Mouse (Mus musculus) CH12.LX (cell line): ENCODE data around the gene Gm11032. TPM values are rescaled to one million over a fixed set of nuclear protein-coding genes. Genes with fewer than 3 reads are reported as not detected.

ENCODE experiments used
- DNase-seq: peaks from one replicate; pipeline ENCODE4 v3.0.0-alpha.2; 2013; ENCODE audit errors: extremely low read depth
- H3K27ac ChIP-seq: 2 replicates; pipeline ENCODE4 v1.5.1; 2012; ENCODE audit warnings: low read depth, mild to moderate bottlenecking, control low read depth, moderate library complexity; ENCODE audit not compliant: insufficient read depth
- H3K27me3 ChIP-seq: replicated peaks from 2 replicates; pipeline ENCODE3; 2012; ENCODE audit warnings: inconsistent platforms
- H3K36me3 ChIP-seq, 2 experiments: replicated peaks in 1 of 2; 2 replicates each; pipeline versions ENCODE3 to v1.6.1; 2012; ENCODE audit warnings: inconsistent platforms in 1 of 2, low read length in 1 of 2, mild to moderate bottlenecking in 1 of 2, mixed read lengths in 1 of 2, moderate library complexity in 1 of 2; ENCODE audit not compliant: control insufficient read depth in 1 of 2, insufficient read depth in 1 of 2
- H3K4me1 ChIP-seq, 2 experiments: 2 replicates each; pipeline ENCODE4 v1.6.1; 2012; ENCODE audit warnings: inconsistent platforms in 1 of 2, moderate library complexity in 1 of 2; ENCODE audit not compliant: insufficient read depth in 2 of 2, control insufficient read depth in 1 of 2
- H3K4me2 ChIP-seq: 2 replicates; pipeline ENCODE4 v1.6.1; 2012; ENCODE audit warnings: low read depth, mild to moderate bottlenecking, control low read depth; ENCODE audit not compliant: poor library complexity, insufficient read depth, severe bottlenecking
- H3K4me3 ChIP-seq, 3 experiments: fragments of 150-350 bp in 1 of 3; sonication (generic) in 1 of 3; replicated peaks in 1 of 3; 2 replicates each; pipeline versions ENCODE3 to v1.5.1; 2011 to 2012; ENCODE audit warnings: low read depth in 2 of 3, low read length in 2 of 3, mild to moderate bottlenecking in 2 of 3, moderate library complexity in 2 of 3, control low read depth in 1 of 3, improper control_type of control experiment in 1 of 3, inconsistent platforms in 1 of 3, mixed read lengths in 1 of 3; ENCODE audit not compliant: poor library complexity in 1 of 3
- H3K79me2 ChIP-seq: replicated peaks from 2 replicates; pipeline ENCODE4 v1.6.1; 2012; ENCODE audit warnings: mild to moderate bottlenecking, moderate library complexity; ENCODE audit not compliant: control insufficient read depth, poor library complexity, insufficient read depth, severe bottlenecking; ENCODE audit errors: extremely low read depth
- H3K9ac ChIP-seq: 2 replicates; pipeline ENCODE4 v1.6.1; 2012; ENCODE audit warnings: low read depth, mild to moderate bottlenecking, control low read depth, moderate library complexity; ENCODE audit not compliant: insufficient read depth
- H3K9me3 ChIP-seq: replicated peaks from 2 replicates; pipeline ENCODE3; 2012; ENCODE audit warnings: low read length, inconsistent platforms, mixed read lengths
- BHLHE40 ChIP-seq: IDR thresholded peaks from 2 replicates; pipeline ENCODE4 v1.6.1; 2011; ENCODE audit warnings: mild to moderate bottlenecking, low read depth, low read length, improper control_type of control experiment
- CHD1 ChIP-seq: IDR thresholded peaks from 2 replicates; pipeline ENCODE4 v1.6.1; 2012; ENCODE audit warnings: low read depth, low read length, improper control_type of control experiment, inconsistent platforms
- CHD2 ChIP-seq: IDR thresholded peaks from 2 replicates; pipeline ENCODE4 v1.6.1; 2011; ENCODE audit warnings: low read length, improper control_type of control experiment
- CTCF ChIP-seq, 2 experiments: IDR thresholded peaks in 1 of 2; conservative IDR thresholded peaks in 1 of 2; 2 replicates each; pipeline ENCODE4 v1.5.1; 2011 to 2012; ENCODE audit warnings: low read depth in 2 of 2, low read length in 2 of 2, improper control_type of control experiment in 1 of 2, inconsistent platforms in 1 of 2, mild to moderate bottlenecking in 1 of 2, moderate library complexity in 1 of 2
- EP300 ChIP-seq: IDR thresholded peaks from 2 replicates; pipeline ENCODE4 v1.6.1; 2011; ENCODE audit warnings: low read length, improper control_type of control experiment
- GABPA ChIP-seq: IDR thresholded peaks from 2 replicates; pipeline ENCODE4 v1.6.1; 2012; ENCODE audit warnings: low read depth, low read length, improper control_type of control experiment, inconsistent platforms; ENCODE audit not compliant: insufficient replicate concordance
- HCFC1 ChIP-seq: IDR thresholded peaks from 2 replicates; pipeline ENCODE4 v1.6.1; 2012; ENCODE audit warnings: low read depth, mild to moderate bottlenecking, inconsistent platforms, low read length, improper control_type of control experiment
- IRF4 ChIP-seq: IDR thresholded peaks from 2 replicates; pipeline ENCODE4 v1.6.1; 2014; ENCODE audit warnings: low read depth, mild to moderate bottlenecking, inconsistent platforms, low read length, improper control_type of control experiment
- JUND ChIP-seq: conservative IDR thresholded peaks from 2 replicates; pipeline ENCODE4 v1.6.1; 2011; ENCODE audit warnings: low read depth, low read length, improper control_type of control experiment
- KAT2A ChIP-seq: IDR thresholded peaks from 2 replicates; pipeline ENCODE4 v1.6.1; 2012; ENCODE audit warnings: low read length, improper control_type of control experiment, inconsistent platforms; ENCODE audit not compliant: insufficient replicate concordance
- MAFK ChIP-seq: IDR thresholded peaks from 2 replicates; pipeline ENCODE4 v1.6.1; 2011; ENCODE audit warnings: low read length, improper control_type of control experiment; ENCODE audit not compliant: insufficient replicate concordance
- MAX ChIP-seq: IDR thresholded peaks from 2 replicates; pipeline ENCODE4 v1.6.1; 2011; ENCODE audit warnings: low read length, improper control_type of control experiment
- MAZ ChIP-seq: IDR thresholded peaks from 2 replicates; pipeline ENCODE4 v1.6.1; 2012; ENCODE audit warnings: low read depth, mild to moderate bottlenecking, inconsistent platforms, low read length, improper control_type of control experiment, moderate library complexity
- MYC ChIP-seq: IDR thresholded peaks from 2 replicates; pipeline ENCODE4 v1.6.1; 2011; ENCODE audit warnings: low read depth, mild to moderate bottlenecking, improper control_type of control experiment, low read length
- NELFE ChIP-seq: IDR thresholded peaks from 2 replicates; pipeline ENCODE4 v1.6.1; 2011; ENCODE audit warnings: low read depth, low read length, improper control_type of control experiment
- NRF1 ChIP-seq: IDR thresholded peaks from 2 replicates; pipeline ENCODE4 v1.6.1; 2014; ENCODE audit warnings: low read depth, mild to moderate bottlenecking, inconsistent platforms, low read length, improper control_type of control experiment, moderate library complexity
- PAX5 ChIP-seq: IDR thresholded peaks from 2 replicates; pipeline ENCODE4 v1.6.1; 2012; ENCODE audit warnings: low read length, inconsistent platforms, mixed read lengths
- POLR2A ChIP-seq: IDR thresholded peaks from 2 replicates; pipeline ENCODE4 v1.6.1; 2011; ENCODE audit warnings: low read depth, mild to moderate bottlenecking, improper control_type of control experiment, low read length
- POLR2AphosphoS2 ChIP-seq: IDR thresholded peaks from 2 replicates; pipeline ENCODE4 v1.6.1; 2011; ENCODE audit warnings: low read depth, low read length, improper control_type of control experiment
- RAD21 ChIP-seq: IDR thresholded peaks from 2 replicates; pipeline ENCODE4 v1.6.1; 2011; ENCODE audit warnings: low read depth, mild to moderate bottlenecking, low read length, improper control_type of control experiment, moderate library complexity
- RCOR1 ChIP-seq: conservative IDR thresholded peaks from 2 replicates; pipeline ENCODE4 v1.6.1; 2012; ENCODE audit warnings: low read depth, mild to moderate bottlenecking, inconsistent platforms, low read length, improper control_type of control experiment
- TBP ChIP-seq: conservative IDR thresholded peaks from 2 replicates; pipeline ENCODE4 v1.6.1; 2011; ENCODE audit warnings: low read depth, low read length, improper control_type of control experiment
- TCF12 ChIP-seq: IDR thresholded peaks from 2 replicates; pipeline ENCODE4 v1.6.1; 2014; ENCODE audit warnings: low read depth, mild to moderate bottlenecking, inconsistent platforms, low read length, improper control_type of control experiment
- UBTF ChIP-seq: IDR thresholded peaks from 2 replicates; pipeline ENCODE4 v1.6.1; 2012; ENCODE audit warnings: low read depth, mild to moderate bottlenecking, inconsistent platforms, low read length, improper control_type of control experiment, moderate library complexity
- USF1 ChIP-seq: IDR thresholded peaks from 2 replicates; pipeline ENCODE4 v1.6.1; 2014; ENCODE audit warnings: low read depth, mild to moderate bottlenecking, inconsistent platforms, low read length, improper control_type of control experiment
- ZC3H11A ChIP-seq: IDR thresholded peaks from 2 replicates; pipeline ENCODE4 v1.6.1; 2012; ENCODE audit warnings: low read depth, mild to moderate bottlenecking, inconsistent platforms, low read length, improper control_type of control experiment
- ZKSCAN1 ChIP-seq: IDR thresholded peaks from 2 replicates; pipeline ENCODE4 v1.6.1; 2012; ENCODE audit warnings: low read depth, inconsistent platforms, low read length, improper control_type of control experiment, borderline replicate concordance
- ZMIZ1 ChIP-seq: IDR thresholded peaks from 2 replicates; pipeline ENCODE4 v1.6.1; 2012; ENCODE audit warnings: low read depth, mild to moderate bottlenecking, inconsistent platforms, low read length, improper control_type of control experiment
- ZNF384 ChIP-seq: IDR thresholded peaks from 2 replicates; pipeline ENCODE4 v1.6.1; 2012; ENCODE audit warnings: low read depth, low read length, improper control_type of control experiment, inconsistent platforms
- dilution Hi-C: fragments of 300-500 bp; cut with MboI; formaldehyde crosslinking; loops from 2 replicates; pipeline ENCODE4 v1.14.3; 2020; ENCODE audit warnings: low sequenced_read_pairs; ENCODE audit not compliant: extremely low pct_unique_long_range_greater_than_20kb, extremely low pct_ligation_motif_present
- in situ Hi-C: fragments of 300-500 bp; cut with MboI; formaldehyde crosslinking; loops from 3 replicates; pipeline ENCODE4 v1.14.3; 2019; ENCODE audit warnings: low sequenced_read_pairs, low pct_ligation_motif_present, low pct_unique_long_range_greater_than_20kb, mixed read lengths
- polyA plus RNA-seq: library from polyadenylated mRNA; unstranded; fragments of >175 nt; gene quantifications from 2 replicates; pipeline ENCODE4 v1.2.1, GENCODE M21; 2012; ENCODE audit warnings: low read depth; ENCODE audit not compliant: insufficient read length
- total RNA-seq, 2 experiments: library from RNA; depleted of rRNA; stranded (reverse); fragments of 300-350 nt in 1 of 2; fragments of >200 nt in 1 of 2; gene quantifications; 2 replicates each; pipeline ENCODE4 v1.2.3; 2012 to 2014

The Gm11032 gene
- total and polyA plus RNA-seq, 3 experiments: not detected

- TF ChIP-seq TBP (no peak), GABPA (no peak), HCFC1 (no peak), TCF12 (no peak), POLR2A (no peak), RAD21 (no peak), CHD1 (no peak), ZMIZ1 (no peak), CHD2 (no peak), PAX5 (no peak), IRF4 (no peak), MYC (no peak), POLR2AphosphoS2 (no peak), MAZ (no peak), USF1 (no peak), KAT2A (no peak), BHLHE40 (no peak), JUND (no peak), NRF1 (no peak)
- TF ChIP-seq, all 38 proteins: peak for 0
- DNase-seq: no peak
- Histone ChIP-seq H3K79me2 (peaks cover 31% of the 10 kb centered on the region), H3K4me1 (peaks cover 7 to 23% of the 10 kb centered on the region in 2 experiments; a peak in 3 of 4 replicates), H3K27me3 (peaks cover 11% of the 10 kb centered on the region), H3K4me3 (peak overlapping the region; percentile 79 to 100 (median 87)), H3K36me3 (peaks cover 15 to 39% of the 10 kb centered on the region in 2 experiments), H3K9me3 (no peaks in the 10 kb centered on the region), H3K27ac (0 out of 2 replicates have a peak overlapping the region, but pooled peaks have one; percentile 19), H3K4me2 (peak overlapping the region; percentile 74), H3K9ac (peak overlapping the region; percentile 77)
- dilution Hi-C loops (no loop called here), in situ Hi-C loops (loop anchor here (5.0 kb wide), 1 partner anchor 41 kb away; no protein-coding TSS in a partner anchor)
Measured at GRCm38 (mm10) chr11:4638261-4638660, 18.4 kb downstream of the Gm11032 start.

- Histone ChIP-seq H3K4me1 (peaks cover 7 to 23% of the 10 kb centered on the region in 2 experiments; a peak in 3 of 4 replicates), H3K9me3 (no peaks in the 10 kb centered on the region), H3K9ac (no peak overlapping the region), H3K79me2 (peaks cover 31% of the 10 kb centered on the region), H3K36me3 (peaks cover 27 to 64% of the 10 kb centered on the region in 2 experiments), H3K27ac (no peak overlapping the region), H3K4me2 (no peak overlapping the region), H3K4me3 (no peak overlapping the region), H3K27me3 (no peaks in the 10 kb centered on the region)
- dilution Hi-C loops (no loop called here), in situ Hi-C loops (no loop called here)
- no peak for DNase-seq
- TF ChIP-seq CHD1 (no peak), ZNF384 (no peak), RCOR1 (no peak), NELFE (no peak), KAT2A (no peak), JUND (no peak), PAX5 (no peak), ZC3H11A (no peak), UBTF (no peak), MAX (no peak), IRF4 (no peak), CHD2 (no peak), TCF12 (no peak), EP300 (no peak), HCFC1 (no peak), CTCF (conservative IDR thresholded peaks at IDR 0.05 in 1 of 2, IDR thresholded peaks at IDR 0.05 in 1 of 2; ENCODE audit: low read depth in 2 of 2, low read length in 2 of 2) (no peak), TBP (no peak), MAFK (no peak), ZKSCAN1 (no peak), ZMIZ1 (no peak)
Measured at GRCm38 (mm10) chr11:4641185-4641584, 21.3 kb downstream of the Gm11032 start.
